Comparison of ENCODE assay signal across 8 mouse cellular contexts in genomic region chr5:36398463-36399364, GRCm38 (mm10). TPM values are rescaled to one million over a fixed set of nuclear protein-coding genes. Genes with fewer than 3 reads are reported as not detected.
A peak's percentile ranks its signal among the peaks of the same experiment; 100 is the strongest.
DNase-seq lines count a peak whose midpoint lies in the region; ATAC-seq lines count a peak whose summit lies in the region.

No protein-coding gene starts in this region.

- H3K27ac ChIP-seq in embryonic facial prominence, embryonic 10.5 days (replicated peaks): no peak overlapping the region; the same call in 1 of the 2 replicates
- no peak overlapping the region for H3K27ac ChIP-seq in heart, embryonic 16.5 days (ENCODE audit: low read length)
- no peak overlapping the region for H3K27ac ChIP-seq in lung, embryonic 16.5 days (ENCODE audit: low read length)

- WGBS in embryonic facial prominence, embryonic 10.5 days: 7% methylated on average over 18 of the region's 18 CpGs
- 12% methylated on average over 18 of the region's 18 CpGs for WGBS in heart, embryonic 16.5 days
- 9% methylated on average over 18 of the region's 18 CpGs for WGBS in lung, embryonic 16.5 days

- no peaks in the 10 kb centered on the region for H3K36me3 ChIP-seq in embryonic facial prominence, embryonic 10.5 days (replicated peaks)
- no peaks in the 10 kb centered on the region for H3K36me3 ChIP-seq in heart, embryonic 16.5 days (ENCODE audit: control insufficient read depth, insufficient read depth)
- H3K36me3 ChIP-seq in lung, embryonic 16.5 days (ENCODE audit: control insufficient read depth, insufficient read depth, low read length): no peaks in the 10 kb centered on the region

- peak overlapping the region; percentile 15; the same call in 1 of the 2 replicates for H3K4me2 ChIP-seq in heart, embryonic 16.5 days (ENCODE audit: low read depth, low read length)
- peak overlapping the region; percentile 30; the same call in 1 of the 2 replicates for H3K4me2 ChIP-seq in lung, embryonic 16.5 days (ENCODE audit: low read depth, low read length)

- no peaks in the 10 kb centered on the region for H3K9me3 ChIP-seq in embryonic facial prominence, embryonic 10.5 days
- H3K9me3 ChIP-seq in heart, embryonic 16.5 days (replicated peaks; ENCODE audit: control insufficient read depth, low read length): no peaks in the 10 kb centered on the region
- no peaks in the 10 kb centered on the region for H3K9me3 ChIP-seq in lung, embryonic 16.5 days (ENCODE audit: control insufficient read depth, low read length)

- peak overlapping the region; percentile 84 for H3K4me3 ChIP-seq in embryonic facial prominence, embryonic 10.5 days
- H3K4me3 ChIP-seq in heart, embryonic 16.5 days (ENCODE audit: low read length): no peak overlapping the region
- H3K4me3 ChIP-seq in lung, embryonic 16.5 days (ENCODE audit: low read length): no peak overlapping the region

- H3K9ac ChIP-seq in heart, embryonic 16.5 days (ENCODE audit: low read length): no peak overlapping the region
- no peak overlapping the region for H3K9ac ChIP-seq in lung, embryonic 16.5 days (ENCODE audit: low read length)

- ATAC-seq in heart, embryonic 16.5 days (replicated peaks; ENCODE audit: extremely low read depth, insufficient read depth, low FRiP score): peak; percentile 11; the same call in 1 of the 2 replicates
- ATAC-seq in lung, embryonic 16.5 days (ENCODE audit: low read depth): 0 out of 2 replicates have a peak, but pooled peaks have one; percentile 5

- H3K4me1 ChIP-seq in embryonic facial prominence, embryonic 10.5 days: peaks cover 56% of the 10 kb centered on the region
- peaks cover 15% of the 10 kb centered on the region for H3K4me1 ChIP-seq in heart, embryonic 16.5 days (ENCODE audit: control insufficient read depth, insufficient read depth, low read length)
- peaks cover 24% of the 10 kb centered on the region for H3K4me1 ChIP-seq in lung, embryonic 16.5 days (replicated peaks; ENCODE audit: control insufficient read depth, insufficient read depth, low read length)

- peaks cover 82% of the 10 kb centered on the region for H3K27me3 ChIP-seq in embryonic facial prominence, embryonic 10.5 days (replicated peaks; ENCODE audit: low read depth, poor library complexity, severe bottlenecking)
- peaks cover 7% of the 10 kb centered on the region; the same call in 1 of the 2 replicates for H3K27me3 ChIP-seq in heart, embryonic 16.5 days (ENCODE audit: control insufficient read depth, insufficient read depth, low read length)
- no peaks in the 10 kb centered on the region for H3K27me3 ChIP-seq in lung, embryonic 16.5 days (ENCODE audit: control insufficient read depth, insufficient read depth, low read depth, low read length)

- peak; percentile 55 for DNase-seq in CD4-positive helper T cell, adult 2 months (ENCODE audit: low read depth, low spot score)
- peak; percentile 55 for DNase-seq in T-cell, adult 2 months (ENCODE audit: low spot score)
- peak; percentile 68 for DNase-seq in embryonic facial prominence, embryonic 10.5 days (ENCODE audit: low spot score)
- DNase-seq in kidney, postnatal 10 days: peak; percentile 75
- DNase-seq in right cerebral cortex, adult 2 months (ENCODE audit: low spot score in 2 of 2): peak; percentile 47 to 67
- no peak for DNase-seq in urinary bladder, adult 2 months (ENCODE audit: low spot score)

RNA-seq across cellular contexts. Expression of gene Sorcs2, which starts 0.8 kb away (rescaled TPM):
- polyA plus RNA-seq in embryonic facial prominence, embryonic 10.5 days (2016; fragmentation: Nextera tagmentation; extraction: Ambion mirVana): 7.0 and 8.7 TPM in 2 replicates
- 8.2 and 10.7 TPM in 2 replicates for polyA plus RNA-seq in heart, embryonic 16.5 days (2015; fragmentation: Nextera tagmentation; extraction: Ambion mirVana)
- polyA plus RNA-seq in lung, embryonic 16.5 days (2015; fragmentation: Nextera tagmentation; extraction: Ambion mirVana): 20.6 and 21.8 TPM in 2 replicates
- polyA plus RNA-seq in urinary bladder, adult 2 months (2012; rRNA removed): 15.8 and 20.7 TPM in 2 replicates
